Mouse (Mus musculus): ENCODE measurements around the gene Slc17a9.
A peak's percentile ranks its signal among the peaks of the same experiment; 100 is the strongest.

Gene Slc17a9

GRCm38 (mm10) chr2:180748904-180749303 is 23.8 kb downstream of the Slc17a9 start:
- no peak for DNase-seq (ENCODE audit: inconsistent age in 2 of 2, low spot score in 1 of 2)

DNA sequence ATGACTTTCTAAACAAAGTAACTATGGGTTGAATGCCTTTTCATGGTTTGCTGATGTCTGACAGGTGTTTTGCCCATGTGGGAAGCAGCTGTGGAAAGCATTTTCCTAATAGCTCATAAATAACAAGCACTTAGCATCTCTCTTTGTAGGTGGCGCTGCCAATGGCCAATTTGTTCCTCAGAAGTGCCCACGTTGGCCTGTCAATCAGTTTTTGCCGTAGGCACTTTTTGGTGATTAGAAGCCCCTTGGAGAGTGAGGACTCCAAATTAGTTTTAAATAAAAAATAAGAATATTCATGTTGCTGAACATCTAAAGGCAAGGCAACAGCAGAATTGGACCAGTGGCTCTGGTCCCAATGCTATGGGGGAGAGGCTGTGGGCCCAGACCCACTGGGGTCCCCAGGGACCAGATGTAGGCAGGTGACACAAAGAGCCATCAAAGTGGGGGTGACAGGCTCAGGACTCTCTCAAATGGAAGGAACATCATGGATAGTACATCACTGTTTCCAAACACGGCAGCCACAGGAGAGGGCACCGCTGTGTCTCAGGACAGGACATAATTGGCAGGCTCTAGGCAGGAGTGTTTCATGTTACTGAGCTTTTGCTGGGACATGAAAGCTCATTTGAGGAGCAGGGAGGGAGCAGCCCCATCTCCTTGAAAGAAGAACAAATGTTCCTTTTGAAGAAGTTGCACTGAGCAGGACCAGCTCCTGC is 30.1 kb downstream of the Slc17a9 start:
- no peak for DNase-seq (ENCODE audit: inconsistent age in 2 of 2, low spot score in 1 of 2)

- DNase-seq (ENCODE audit: inconsistent age in 2 of 2, low spot score in 1 of 2): peak; percentile 41 to 72
Measured at GRCm38 (mm10) chr2:180755896-180756295, 30.8 kb downstream of the Slc17a9 start.

DNA sequence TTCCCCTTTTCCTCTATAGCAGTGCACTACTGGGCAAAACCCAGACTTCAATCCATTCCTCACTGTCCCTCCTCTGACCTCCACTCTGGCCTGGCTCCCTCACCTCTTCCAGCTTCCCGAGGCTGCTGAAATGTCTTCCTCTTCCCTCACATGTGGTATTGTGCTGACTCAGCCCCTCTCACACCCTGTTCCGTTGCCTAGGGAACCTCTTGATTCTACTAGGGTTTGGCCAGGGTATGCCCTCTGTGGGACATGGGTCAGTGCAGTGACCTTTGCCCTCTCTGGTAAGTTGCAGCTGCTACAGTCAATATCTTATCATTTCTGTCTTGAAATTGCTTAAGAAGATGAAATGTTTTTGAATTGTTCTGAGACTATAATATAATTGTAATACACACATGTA is 31.7 kb downstream of the Slc17a9 start:
- no peak for DNase-seq (ENCODE audit: inconsistent age in 2 of 2, low spot score in 1 of 2)

DNA sequence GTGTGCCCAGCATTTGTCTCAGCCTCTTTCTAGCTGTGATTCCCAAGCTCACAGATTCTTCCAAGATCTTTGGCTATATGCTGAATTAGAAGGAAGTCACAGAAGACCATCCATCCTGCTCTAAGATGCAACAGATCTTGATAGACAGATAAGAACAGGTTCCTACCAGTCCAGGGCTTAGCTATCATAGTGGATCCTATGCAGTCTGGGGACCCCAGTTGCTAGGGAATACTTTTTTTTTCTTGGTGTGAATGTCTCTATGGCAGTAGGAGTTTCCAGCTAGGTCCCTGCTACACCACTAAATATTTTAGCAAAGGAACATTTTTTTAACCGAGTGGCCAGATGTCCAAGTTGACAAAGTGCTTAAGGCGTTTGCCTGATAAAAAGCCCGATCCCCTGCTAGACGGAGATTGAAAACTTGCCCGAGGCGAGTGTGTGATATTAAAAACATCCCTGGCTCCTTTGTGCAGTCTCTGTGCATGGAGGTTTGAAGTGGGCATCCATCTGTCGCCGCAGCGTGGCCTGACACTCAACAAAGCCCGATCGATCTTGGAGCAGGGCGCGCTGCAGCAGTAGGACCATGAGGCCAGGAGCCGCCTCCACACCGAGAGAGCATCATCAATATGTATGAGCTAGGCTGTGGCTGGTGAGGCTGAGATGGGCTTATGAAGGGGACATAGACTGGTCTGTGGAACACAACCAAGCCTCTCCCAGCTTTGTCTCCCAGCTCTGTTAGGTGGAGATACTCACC is 33.6 kb downstream of the Slc17a9 start:
- no peak for DNase-seq (ENCODE audit: inconsistent age in 2 of 2, low spot score in 1 of 2)

- DNase-seq (ENCODE audit: inconsistent age in 2 of 2, low spot score in 1 of 2): no peak
Measured at GRCm38 (mm10) chr2:180764986-180765385, 39.9 kb downstream of the Slc17a9 start.

GRCm38 (mm10) chr2:180765713-180766112 is 40.6 kb downstream of the Slc17a9 start:
- DNase-seq (ENCODE audit: inconsistent age in 2 of 2, low spot score in 1 of 2): no peak

GRCm38 (mm10) chr2:180775223-180775622 is 50.2 kb downstream of the Slc17a9 start:
- DNase-seq (ENCODE audit: inconsistent age in 2 of 2, low spot score in 1 of 2): no peak

- no peak for DNase-seq (ENCODE audit: inconsistent age in 2 of 2, low spot score in 1 of 2)
Measured at GRCm38 (mm10) chr2:180775641-180776040, 50.6 kb downstream of the Slc17a9 start.

- DNase-seq (ENCODE audit: inconsistent age in 2 of 2, low spot score in 1 of 2): no peak
Measured at GRCm38 (mm10) chr2:180776793-180777192, 51.7 kb downstream of the Slc17a9 start, which contains the start of gene Bhlhe23. Gene Bhlhe23, minus strand, starts transcription at chr2:180776900.

- peak; percentile 33 to 80 for DNase-seq (ENCODE audit: inconsistent age in 2 of 2, low spot score in 1 of 2)
Measured at GRCm38 (mm10) chr2:180779226-180780104, 54.4 kb downstream of the Slc17a9 start.

GRCm38 (mm10) chr2:180780282-180780681 is 55.2 kb downstream of the Slc17a9 start:
- DNase-seq (ENCODE audit: inconsistent age in 2 of 2, low spot score in 1 of 2): no peak

DNA sequence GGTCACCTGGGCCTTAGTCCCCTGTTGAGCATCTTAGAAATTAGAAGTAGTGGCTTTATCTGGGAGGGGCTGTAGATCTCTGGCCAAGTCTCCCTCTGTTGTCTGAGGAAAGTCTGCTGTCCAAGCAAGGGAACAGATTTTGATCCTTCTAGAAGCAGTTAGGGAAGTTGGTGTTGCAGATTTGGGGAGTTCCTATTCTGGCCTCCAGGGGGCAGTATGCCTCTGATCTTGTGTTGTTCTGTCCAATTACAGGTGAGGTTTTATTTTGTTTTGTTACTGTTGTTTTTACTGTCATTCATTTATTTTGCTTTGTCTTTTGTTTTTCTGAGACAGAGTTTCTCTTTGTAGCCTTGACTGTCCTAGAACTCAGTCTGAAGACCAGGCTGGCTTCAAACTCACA is 61.7 kb downstream of the Slc17a9 start:
- peak; percentile 17 to 68 for DNase-seq (ENCODE audit: inconsistent age in 2 of 2, low spot score in 1 of 2)

- DNase-seq (ENCODE audit: inconsistent age in 2 of 2, low spot score in 1 of 2): no peak
Measured at GRCm38 (mm10) chr2:180787566-180788232, 62.6 kb downstream of the Slc17a9 start.

DNA sequence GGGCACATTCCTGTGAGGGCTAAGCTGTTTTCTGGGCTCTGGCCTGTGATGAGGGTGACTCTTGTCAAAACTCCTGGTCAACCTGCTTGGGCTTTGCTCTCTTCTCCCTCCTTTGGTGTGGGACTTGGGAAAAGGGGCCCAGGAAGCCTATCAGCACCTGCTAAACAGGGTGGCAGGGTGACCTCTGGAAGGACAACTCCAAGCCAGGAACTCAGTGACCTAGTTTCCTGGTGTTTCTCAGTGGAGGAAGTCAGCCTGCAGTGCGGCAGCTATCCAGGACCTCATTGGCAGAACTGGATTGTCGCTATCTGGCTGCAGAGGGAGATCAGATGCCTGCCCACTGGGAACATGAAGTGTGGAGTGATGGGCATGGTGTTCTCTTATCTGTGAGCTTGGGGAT is 63.3 kb downstream of the Slc17a9 start:
- peak in 1 of 2 experiments; percentile 25 for DNase-seq (ENCODE audit: inconsistent age in 2 of 2, low spot score in 1 of 2)

- DNase-seq (ENCODE audit: inconsistent age in 2 of 2, low spot score in 1 of 2): no peak
Measured at GRCm38 (mm10) chr2:180788843-180789242, 63.8 kb downstream of the Slc17a9 start.

GRCm38 (mm10) chr2:180791674-180792073 is 66.6 kb downstream of the Slc17a9 start:
- DNase-seq (ENCODE audit: inconsistent age in 2 of 2, low spot score in 1 of 2): peak; percentile 19 to 64

Data from adrenal gland, adult (tissue).